Mouse (Mus musculus) limb, embryonic 14.5 days (tissue): Measurements from ENCODE around the gene Ergic3. TPM values are rescaled to one million over a fixed set of nuclear protein-coding genes. Genes with fewer than 3 reads are reported as not detected.

Source experiments
- ATAC-seq: fragments of 200-750 bp; cut with Nextera tagmentation; 2 replicates; pipeline ENCODE4 v1.8.0; 2017; ENCODE audit warnings: low read depth, moderate number of reproducible peaks, moderate TSS enrichment; ENCODE audit not compliant: low FRiP score
- DNase-seq: peaks from one replicate; pipeline ENCODE4 v3.0.0-alpha.2; 2015; ENCODE audit warnings: low spot score
- H3K27ac ChIP-seq: fragments of 300-500 bp; sonication (generic); replicated peaks from 2 replicates; pipeline ENCODE4 v1.5.1; 2014; ENCODE audit warnings: low read depth, mild to moderate bottlenecking, low read length, moderate library complexity, mixed read lengths
- H3K27me3 ChIP-seq: fragments of 300-500 bp; sonication (generic); 2 replicates; pipeline ENCODE4 v1.6.1; 2014; ENCODE audit warnings: low read length, mixed read lengths; ENCODE audit not compliant: control insufficient read depth, insufficient read depth
- H3K36me3 ChIP-seq: fragments of 300-500 bp; sonication (generic); 2 replicates; pipeline ENCODE4 v1.6.1; 2014; ENCODE audit warnings: mild to moderate bottlenecking, low read length, moderate library complexity, mixed read lengths; ENCODE audit not compliant: control insufficient read depth, insufficient read depth
- H3K4me1 ChIP-seq: fragments of 300-500 bp; sonication (generic); 2 replicates; pipeline ENCODE4 v1.6.1; 2014; ENCODE audit warnings: antibody characterized with exemption, low read length, mixed read lengths; ENCODE audit not compliant: control insufficient read depth, insufficient read depth
- H3K4me2 ChIP-seq: fragments of 300-500 bp; sonication (generic); replicated peaks from 2 replicates; pipeline ENCODE4 v1.6.1; 2014; ENCODE audit warnings: low read depth, mild to moderate bottlenecking, low read length, moderate library complexity; ENCODE audit not compliant: severe bottlenecking
- H3K4me3 ChIP-seq: fragments of 300-500 bp; sonication (generic); replicated peaks from 2 replicates; pipeline ENCODE4 v1.5.1; 2014; ENCODE audit warnings: low read length
- H3K9ac ChIP-seq: fragments of 300-500 bp; sonication (generic); 2 replicates; pipeline ENCODE4 v1.6.1; 2014; ENCODE audit warnings: mild to moderate bottlenecking, low read depth, low read length, moderate library complexity; ENCODE audit not compliant: severe bottlenecking
- H3K9me3 ChIP-seq: fragments of 300-500 bp; sonication (generic); 2 replicates; pipeline ENCODE4 v1.6.1; 2016; ENCODE audit warnings: low read length; ENCODE audit not compliant: control insufficient read depth
- POLR2A ChIP-seq: fragments of 200-500 bp; IDR thresholded peaks from 2 replicates; pipeline ENCODE4 v1.8.0; 2012; ENCODE audit warnings: inconsistent platforms, mild to moderate bottlenecking, moderate library complexity, borderline replicate concordance; ENCODE audit not compliant: insufficient read depth, insufficient read length; ENCODE audit errors: extremely low read depth
- WGBS: fragments of 180-500 bp; shearing (Covaris S2); extraction: QIAGEN DNeasy Blood & Tissue Kit; methylation state at CpG from one replicate; pipeline ENCODE4 v1.1.7; 2014; 5-methylcytosine and 5-hydroxymethylcytosine counted together
- polyA plus RNA-seq, 2 experiments: library from polyadenylated mRNA; depleted of rRNA in 1 of 2; stranded (reverse) in 1 of 2; unstranded in 1 of 2; fragments of >200 nt; fragmentation: Nextera tagmentation in 1 of 2; extraction: Ambion mirVana in 1 of 2; gene quantifications; 2 replicates each; pipeline versions ENCODE4 v1.2.1 to v1.2.3; 2012 to 2014

The Ergic3 gene
- polyA plus RNA-seq, 2 experiments: 261 to 264 TPM

DNA sequence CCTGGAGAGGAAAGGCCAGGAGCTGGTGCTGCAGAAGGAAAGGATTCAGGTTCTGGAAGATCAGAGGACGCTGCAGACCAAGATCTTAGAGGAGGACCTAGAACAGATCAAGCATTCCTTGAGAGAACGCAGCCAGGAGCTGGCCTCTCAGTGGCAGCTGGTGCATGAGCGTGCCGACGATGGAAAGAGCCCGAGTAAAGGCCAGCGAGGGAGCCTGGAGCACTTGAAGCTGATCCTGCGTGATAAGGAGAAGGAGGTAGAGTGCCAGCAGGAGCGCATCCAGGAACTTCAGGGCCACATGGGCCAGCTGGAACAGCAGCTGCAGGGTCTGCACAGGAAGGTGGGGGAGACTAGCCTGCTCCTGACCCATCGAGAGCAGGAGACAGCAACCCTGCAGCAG lies 16.7 kb upstream of the Ergic3 start:
- Histone ChIP-seq H3K27ac (no peak overlapping the region), H3K4me2 (no peak overlapping the region), H3K9me3 (no peaks in the 10 kb centered on the region), H3K9ac (no peak overlapping the region; the same call in 1 of the 2 replicates), H3K4me1 (no peaks in the 10 kb centered on the region), H3K36me3 (peaks cover 99% of the 10 kb centered on the region), H3K4me3 (no peak overlapping the region), H3K27me3 (no peaks in the 10 kb centered on the region)
- TF ChIP-seq POLR2A: no peak
- 90% methylated on average over 10 of the region's 10 CpGs for WGBS
- ATAC-seq (no peak), DNase-seq (no peak)

DNA sequence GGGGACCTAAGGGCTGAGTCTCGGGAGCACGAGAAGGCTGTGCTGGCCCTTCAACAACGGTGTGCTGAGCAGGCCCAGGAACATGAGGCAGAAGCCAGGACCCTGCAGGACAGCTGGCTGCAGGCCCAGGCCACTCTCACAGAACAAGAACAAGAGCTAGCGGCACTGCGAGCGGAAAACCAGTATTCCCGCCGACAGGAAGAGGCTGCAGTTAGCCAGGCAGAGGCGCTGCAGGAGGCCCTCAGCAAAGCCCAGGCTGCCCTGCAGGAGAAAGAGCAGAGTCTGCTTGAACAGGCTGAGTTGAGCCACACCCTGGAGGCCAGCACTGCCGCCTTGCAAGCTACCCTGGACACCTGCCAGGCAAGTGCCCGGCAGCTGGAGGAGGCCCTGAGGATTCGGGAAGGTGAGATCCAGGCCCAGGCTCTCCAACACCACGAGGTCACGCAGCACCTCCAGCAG lies 16.0 kb upstream of the Ergic3 start:
- TF ChIP-seq POLR2A: no peak
- no peaks in the 10 kb centered on the region for H3K9me3 ChIP-seq
- DNase-seq: no peak
- H3K4me1 ChIP-seq: no peaks in the 10 kb centered on the region
- peak; percentile 43; the same call in 1 of the 2 replicates for ATAC-seq
- H3K9ac ChIP-seq: no peak overlapping the region
- peaks cover 99% of the 10 kb centered on the region for H3K36me3 ChIP-seq
- H3K27me3 ChIP-seq: no peaks in the 10 kb centered on the region
- H3K4me3 ChIP-seq: no peak overlapping the region
- 83% methylated on average over 14 of the region's 14 CpGs for WGBS
- H3K27ac ChIP-seq: no peak overlapping the region
- H3K4me2 ChIP-seq: no peak overlapping the region

DNA sequence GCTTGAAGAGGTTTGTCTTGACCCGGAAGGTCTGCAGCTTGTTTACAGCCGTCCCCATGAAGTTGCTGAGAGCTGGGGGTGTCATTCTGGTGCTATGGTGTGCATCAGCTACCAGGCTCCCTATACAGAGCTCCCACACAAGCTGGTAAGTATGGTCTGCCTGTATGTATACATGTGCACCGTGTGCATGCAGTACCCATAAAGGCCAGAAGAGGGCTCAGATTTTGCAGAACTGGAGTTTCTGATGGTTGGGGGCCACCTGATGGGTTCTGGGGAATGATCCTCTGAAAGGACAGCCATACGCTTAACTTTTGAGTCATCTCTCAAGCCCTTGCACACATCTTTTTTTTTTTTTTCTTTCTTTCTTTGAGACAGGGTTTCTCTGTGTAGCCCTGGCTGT lies 2.5 kb upstream of the Ergic3 start:
- no peak for TF ChIP-seq POLR2A
- Histone ChIP-seq H3K4me3 (no peak overlapping the region), H3K9ac (no peak overlapping the region), H3K9me3 (no peaks in the 10 kb centered on the region), H3K27ac (no peak overlapping the region), H3K27me3 (no peaks in the 10 kb centered on the region), H3K36me3 (peaks cover 8% of the 10 kb centered on the region), H3K4me1 (peaks cover 8% of the 10 kb centered on the region), H3K4me2 (no peak overlapping the region)
- ATAC-seq (no peak), DNase-seq (no peak)
- 86% methylated on average over 4 of the region's 4 CpGs for WGBS

DNA sequence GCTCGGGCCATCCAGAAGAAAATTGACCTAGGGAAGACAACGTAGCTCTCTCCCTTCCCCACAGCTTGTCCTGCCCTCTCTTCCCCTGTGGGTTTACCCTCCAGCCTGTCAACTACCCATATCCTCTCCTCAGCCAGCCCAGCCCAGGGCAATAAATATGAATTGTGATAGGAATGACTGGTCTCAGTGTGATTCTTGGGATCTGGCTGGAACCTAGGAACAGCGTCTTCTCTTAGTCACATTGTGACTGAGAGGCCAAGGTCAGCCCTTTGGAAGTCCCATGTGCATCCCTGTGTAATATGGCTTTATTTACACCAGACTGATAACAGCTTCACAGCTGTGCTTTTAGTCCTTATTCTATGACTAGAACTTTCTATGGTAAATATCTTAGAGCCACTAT lies 10.3 kb downstream of the Ergic3 start:
- 91% methylated on average over 3 of the region's 3 CpGs for WGBS
- no peak for ATAC-seq

DNA sequence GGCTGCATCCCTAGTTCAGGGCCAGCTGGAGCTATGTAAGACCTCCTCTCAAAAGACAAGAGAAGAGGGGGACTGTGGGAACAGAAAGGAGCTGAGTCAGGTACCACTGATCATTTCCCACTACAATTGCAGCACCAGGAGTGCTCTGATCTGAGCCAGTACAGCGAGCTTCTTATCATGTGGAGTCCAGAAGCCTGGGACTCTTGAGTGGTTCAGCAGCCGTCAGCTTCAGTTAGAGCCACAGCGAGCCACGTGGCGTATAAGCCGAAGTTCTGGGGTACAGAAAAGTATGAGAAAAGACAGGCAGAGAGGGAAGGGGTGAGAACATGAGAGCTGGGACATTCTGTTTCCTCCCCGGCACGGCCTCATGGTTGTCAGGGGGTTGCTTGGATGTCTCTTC lies 13.4 kb downstream of the Ergic3 start:
- no peak for TF ChIP-seq POLR2A
- no peaks in the 10 kb centered on the region for H3K9me3 ChIP-seq
- H3K36me3 ChIP-seq: peaks cover 39% of the 10 kb centered on the region
- H3K9ac ChIP-seq: no peak overlapping the region
- no peak overlapping the region for H3K4me3 ChIP-seq
- H3K4me2 ChIP-seq: no peak overlapping the region
- DNase-seq: no peak
- WGBS: 86% methylated on average over 8 of the region's 8 CpGs
- no peaks in the 10 kb centered on the region for H3K27me3 ChIP-seq
- no peaks in the 10 kb centered on the region for H3K4me1 ChIP-seq
- ATAC-seq: no peak
- H3K27ac ChIP-seq: no peak overlapping the region

More for the DNA sequence above, 10.3 kb downstream of the Ergic3 start:
- Histone ChIP-seq H3K27ac (no peak overlapping the region), H3K27me3 (no peaks in the 10 kb centered on the region), H3K9me3 (no peaks in the 10 kb centered on the region), H3K9ac (no peak overlapping the region), H3K4me2 (no peak overlapping the region), H3K4me3 (no peak overlapping the region), H3K4me1 (no peaks in the 10 kb centered on the region), H3K36me3 (peaks cover 68% of the 10 kb centered on the region)
- no peak for TF ChIP-seq POLR2A
- no peak for DNase-seq

DNA sequence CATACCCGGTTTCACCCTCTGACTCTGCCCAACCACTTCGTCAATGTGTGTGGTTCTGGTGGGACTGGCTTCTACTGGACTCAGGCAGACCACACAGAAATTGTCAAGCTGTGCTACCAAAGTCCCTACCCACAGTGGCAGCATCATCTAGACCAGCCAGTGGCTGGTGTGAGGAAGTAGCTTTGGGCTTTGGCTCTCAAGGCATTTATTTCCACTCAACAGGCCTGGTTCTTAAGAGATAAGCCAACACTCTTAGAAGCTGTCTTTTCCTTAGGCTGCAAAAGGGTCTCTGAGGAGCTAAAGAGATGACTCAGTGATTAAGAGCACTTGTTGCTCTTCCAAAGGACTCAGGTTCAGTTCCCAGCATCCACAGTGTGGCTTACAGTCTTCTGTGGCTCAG lies 13.9 kb downstream of the Ergic3 start:
- Histone ChIP-seq H3K4me3 (no peak overlapping the region), H3K27me3 (no peaks in the 10 kb centered on the region), H3K4me2 (no peak overlapping the region), H3K27ac (no peak overlapping the region), H3K9ac (no peak overlapping the region), H3K36me3 (peaks cover 33% of the 10 kb centered on the region), H3K4me1 (no peaks in the 10 kb centered on the region), H3K9me3 (no peaks in the 10 kb centered on the region)
- DNase-seq (no peak), ATAC-seq (no peak)
- WGBS: 90% methylated on average over 2 of the region's 2 CpGs
- TF ChIP-seq POLR2A: no peak
